Mouse (Mus musculus): Measurements from ENCODE around the gene Slc27a5. TPM values are rescaled to one million over a fixed set of nuclear protein-coding genes. Genes with fewer than 3 reads are reported as not detected.

Slc27a5 gene
- total and polyA plus RNA-seq, 3 experiments = 0.04 TPM; not detected in 2

GRCm38 (mm10) chr7:12965678-12966091, 32.3 kb downstream of the Slc27a5 start, which contains the start of gene Zfp324:
Gene Zfp324 (plus strand): TSS chr7:12965838.
- TF ChIP-seq CHD2 (IDR thresholded peaks at IDR 0.05; ENCODE audit: low read length) = peak; percentile 42; the same call in 1 of the 2 replicates
- no peak for TF ChIP-seq MAZ (IDR thresholded peaks at IDR 0.05; ENCODE audit: low read depth, low read length)
- TF ChIP-seq HCFC1 (IDR thresholded peaks at IDR 0.05; ENCODE audit: low read depth, low read length) = peak; percentile 71
- 0 out of 2 replicates have a peak, but pooled peaks have one; percentile 45 for TF ChIP-seq TCF12 (IDR thresholded peaks at IDR 0.05; ENCODE audit: low read depth, low read length)
- no peak for TF ChIP-seq MYC (IDR thresholded peaks at IDR 0.05; ENCODE audit: low read depth, low read length)
- TF ChIP-seq GABPA (IDR thresholded peaks at IDR 0.05; ENCODE audit: insufficient replicate concordance, low read depth, low read length) = no peak
- peak; percentile 54; the same call in 1 of the 2 replicates for TF ChIP-seq NELFE (IDR thresholded peaks at IDR 0.05; ENCODE audit: low read depth, low read length)
- no peak for TF ChIP-seq RCOR1 (conservative IDR thresholded peaks at IDR 0.05; ENCODE audit: low read depth, low read length)
- no peak; the same call in 1 of the 2 replicates for TF ChIP-seq MXI1 (IDR thresholded peaks at IDR 0.05; ENCODE audit: low read depth, low read length)
- peak; percentile 67; the same call in 1 of the 2 replicates for TF ChIP-seq TBP (conservative IDR thresholded peaks at IDR 0.05; ENCODE audit: low read depth, low read length)
- no peak for TF ChIP-seq JUN (IDR thresholded peaks at IDR 0.05; ENCODE audit: insufficient read depth, low read depth, low read length)
- peak; percentile 79 for TF ChIP-seq POLR2A (IDR thresholded peaks at IDR 0.05; ENCODE audit: low read depth, low read length)
- peak; percentile 84 for TF ChIP-seq ELF1 (IDR thresholded peaks at IDR 0.05; ENCODE audit: low read depth, low read length)
- Histone ChIP-seq H3K79me2 (replicated peaks; ENCODE audit: control insufficient read depth, extremely low read depth, insufficient read depth, poor library complexity, severe bottlenecking) (peaks cover 5% of the 10 kb centered on the region; the same call in 1 of the 2 replicates), H3K9ac (ENCODE audit: insufficient read depth, low read depth) (peak within 1 kb of the TSS; percentile 94), H3K27me3 (replicated peaks) (no peaks in the 10 kb centered on the region), H3K4me2 (ENCODE audit: insufficient read depth, low read depth, poor library complexity, severe bottlenecking) (peak within 1 kb of the TSS; percentile 90), H3K9me3 (replicated peaks; ENCODE audit: low read length) (no peaks in the 10 kb centered on the region), H3K4me3 (replicated peaks in 1 of 3; ENCODE audit: low read depth in 2 of 3, low read length in 2 of 3, poor library complexity in 1 of 3) (peak within 1 kb of the TSS; percentile 93 to 97 (median 94)), H3K36me3 (replicated peaks in 1 of 2; ENCODE audit: control insufficient read depth in 1 of 2, insufficient read depth in 1 of 2, low read length in 1 of 2) (peaks cover 17 to 23% of the 10 kb centered on the region in 2 experiments), H3K4me1 (ENCODE audit: control insufficient read depth in 1 of 2, insufficient read depth in 2 of 2) (peaks cover 0 to 35% of the 10 kb centered on the region in 2 experiments; a peak in 2 of 4 replicates), H3K27ac (ENCODE audit: insufficient read depth, low read depth) (peak within 1 kb of the TSS; percentile 69)
- in situ Hi-C loops (cut with MboI; ENCODE audit: low pct_ligation_motif_present, low pct_unique_long_range_greater_than_20kb, low sequenced_read_pairs) = no loop called here
- dilution Hi-C loops (cut with MboI; ENCODE audit: extremely low pct_ligation_motif_present, extremely low pct_unique_long_range_greater_than_20kb, low sequenced_read_pairs) = no loop called here
- peak; percentile 93 for DNase-seq (ENCODE audit: extremely low read depth)

- peak; percentile 78 for DNase-seq (ENCODE audit: extremely low read depth)
- no peaks in the 10 kb centered on the region for H3K9me3 ChIP-seq (replicated peaks; ENCODE audit: low read length)
- H3K36me3 ChIP-seq (replicated peaks in 1 of 2; ENCODE audit: control insufficient read depth in 1 of 2, insufficient read depth in 1 of 2, low read length in 1 of 2) = no peaks in the 10 kb centered on the region
- dilution Hi-C loops (cut with MboI; ENCODE audit: extremely low pct_ligation_motif_present, extremely low pct_unique_long_range_greater_than_20kb, low sequenced_read_pairs) = no loop called here
- peaks cover 0 to 33% of the 10 kb centered on the region in 2 experiments; a peak in 2 of 4 replicates for H3K4me1 ChIP-seq (ENCODE audit: control insufficient read depth in 1 of 2, insufficient read depth in 2 of 2)
- H3K9ac ChIP-seq (ENCODE audit: insufficient read depth, low read depth) = peak overlapping the region; percentile 76
- H3K4me3 ChIP-seq (replicated peaks in 1 of 3; ENCODE audit: low read depth in 2 of 3, low read length in 2 of 3, poor library complexity in 1 of 3) = peak overlapping the region; percentile 53 to 74 (median 63)
- H3K79me2 ChIP-seq (replicated peaks; ENCODE audit: control insufficient read depth, extremely low read depth, insufficient read depth, poor library complexity, severe bottlenecking) = no peaks in the 10 kb centered on the region
- peak overlapping the region; percentile 31; the same call in 1 of the 2 replicates for H3K27ac ChIP-seq (ENCODE audit: insufficient read depth, low read depth)
- H3K4me2 ChIP-seq (ENCODE audit: insufficient read depth, low read depth, poor library complexity, severe bottlenecking) = peak overlapping the region; percentile 63
- H3K27me3 ChIP-seq (replicated peaks) = no peaks in the 10 kb centered on the region
- in situ Hi-C loops (cut with MboI; ENCODE audit: low pct_ligation_motif_present, low pct_unique_long_range_greater_than_20kb, low sequenced_read_pairs) = no loop called here
- TF ChIP-seq ELF1 (IDR thresholded peaks at IDR 0.05; ENCODE audit: low read depth, low read length) (peak; percentile 53; the same call in 1 of the 2 replicates), ZMIZ1 (IDR thresholded peaks at IDR 0.05; ENCODE audit: low read depth, low read length) (0 out of 2 replicates have a peak, but pooled peaks have one; percentile 28), RAD21 (IDR thresholded peaks at IDR 0.05; ENCODE audit: low read depth, low read length) (no peak), UBTF (IDR thresholded peaks at IDR 0.05; ENCODE audit: low read depth, low read length) (0 out of 2 replicates have a peak, but pooled peaks have one; percentile 16), JUND (conservative IDR thresholded peaks at IDR 0.05; ENCODE audit: low read depth, low read length) (0 out of 2 replicates have a peak, but pooled peaks have one; percentile 51), ZC3H11A (IDR thresholded peaks at IDR 0.05; ENCODE audit: low read depth, low read length) (no peak), TCF12 (IDR thresholded peaks at IDR 0.05; ENCODE audit: low read depth, low read length) (peak; percentile 62; the same call in 1 of the 2 replicates), SIN3A (IDR thresholded peaks at IDR 0.05; ENCODE audit: low read length) (peak; percentile 82), NELFE (IDR thresholded peaks at IDR 0.05; ENCODE audit: low read depth, low read length) (peak; percentile 61; the same call in 1 of the 2 replicates), HCFC1 (IDR thresholded peaks at IDR 0.05; ENCODE audit: low read depth, low read length) (peak; percentile 83), TBP (conservative IDR thresholded peaks at IDR 0.05; ENCODE audit: low read depth, low read length) (peak; percentile 76), KAT2A (IDR thresholded peaks at IDR 0.05; ENCODE audit: insufficient replicate concordance, low read length) (no peak), SMC3 (IDR thresholded peaks at IDR 0.05; ENCODE audit: low read depth, low read length) (no peak), ZKSCAN1 (IDR thresholded peaks at IDR 0.05; ENCODE audit: borderline replicate concordance, low read depth, low read length) (no peak; the same call in 1 of the 2 replicates), GABPA (IDR thresholded peaks at IDR 0.05; ENCODE audit: insufficient replicate concordance, low read depth, low read length) (no peak), MEF2A (IDR thresholded peaks at IDR 0.05; ENCODE audit: borderline replicate concordance, low read depth, low read length) (no peak), E2F4 (IDR thresholded peaks at IDR 0.05; ENCODE audit: insufficient replicate concordance, low read depth, low read length) (0 out of 2 replicates have a peak, but pooled peaks have one; percentile 34), CHD1 (IDR thresholded peaks at IDR 0.05; ENCODE audit: low read depth, low read length) (no peak), MAX (IDR thresholded peaks at IDR 0.05; ENCODE audit: low read length) (peak; percentile 55; the same call in 1 of the 2 replicates), ETS1 (conservative IDR thresholded peaks at IDR 0.05; ENCODE audit: low read depth, low read length) (0 out of 2 replicates have a peak, but pooled peaks have one; percentile 24), RCOR1 (conservative IDR thresholded peaks at IDR 0.05; ENCODE audit: low read depth, low read length) (no peak), ZNF384 (IDR thresholded peaks at IDR 0.05; ENCODE audit: low read depth, low read length) (peak; percentile 99)
These were observed 36.4 kb downstream of the Slc27a5 start for GRCm38 (mm10) chr7:12961511-12962141.
